Mouse (Mus musculus): ENCODE measurements around the gene Serinc2. TPM values are rescaled to one million over a fixed set of nuclear protein-coding genes. Genes with fewer than 3 reads are reported as not detected.

Gene Serinc2
- polyA plus RNA-seq, 1 experiment from 2014 or later = 50.9 TPM

- H3K4me3 ChIP-seq (ENCODE audit: low read depth, low read length) = no peak overlapping the region
- no peak overlapping the region for H3K9ac ChIP-seq (ENCODE audit: low read length)
- DNase-seq (ENCODE audit: low spot score, missing footprints) (no peak), ATAC-seq (ENCODE audit: low FRiP score) (no peak)
- H3K4me1 ChIP-seq (ENCODE audit: control insufficient read depth, insufficient read depth, low read length) = peaks cover 14% of the 10 kb centered on the region
- no peaks in the 10 kb centered on the region for H3K9me3 ChIP-seq (ENCODE audit: control insufficient read depth, low read length)
- no peak overlapping the region for H3K4me2 ChIP-seq
- no peak overlapping the region for H3K27ac ChIP-seq (ENCODE audit: low read depth, low read length)
- H3K27me3 ChIP-seq (ENCODE audit: control insufficient read depth, insufficient read depth, low read length) = peaks cover 30% of the 10 kb centered on the region
- no peaks in the 10 kb centered on the region for H3K36me3 ChIP-seq (ENCODE audit: control insufficient read depth, insufficient read depth, low read length)
- 30% methylated on average over 3 of the region's 3 CpGs for WGBS
These were observed 25.7 kb upstream of the Serinc2 start for GRCm38 (mm10) chr4:130304746-130305145.

- H3K9ac ChIP-seq (ENCODE audit: low read length) = no peak overlapping the region
- H3K36me3 ChIP-seq (ENCODE audit: control insufficient read depth, insufficient read depth, low read length) = no peaks in the 10 kb centered on the region
- H3K27ac ChIP-seq (ENCODE audit: low read depth, low read length) = no peak overlapping the region
- ATAC-seq (ENCODE audit: low FRiP score) (no peak), DNase-seq (ENCODE audit: low spot score, missing footprints) (no peak)
- H3K27me3 ChIP-seq (ENCODE audit: control insufficient read depth, insufficient read depth, low read length) = peaks cover 7% of the 10 kb centered on the region
- peaks cover under 1% of the 10 kb centered on the region; the same call in 1 of the 2 replicates for H3K4me1 ChIP-seq (ENCODE audit: control insufficient read depth, insufficient read depth, low read length)
- no peak overlapping the region for H3K4me2 ChIP-seq
- no peak overlapping the region for H3K4me3 ChIP-seq (ENCODE audit: low read depth, low read length)
- 46% methylated on average over 12 of the region's 12 CpGs for WGBS
- no peaks in the 10 kb centered on the region for H3K9me3 ChIP-seq (ENCODE audit: control insufficient read depth, low read length)
These were observed 23.4 kb upstream of the Serinc2 start for GRCm38 (mm10) chr4:130302285-130302870.

GRCm38 (mm10) chr4:130299629-130300018 is 20.6 kb upstream of the Serinc2 start:
- no peaks in the 10 kb centered on the region; the same call in 1 of the 2 replicates for H3K27me3 ChIP-seq (ENCODE audit: control insufficient read depth, insufficient read depth, low read length)
- H3K4me3 ChIP-seq (ENCODE audit: low read depth, low read length) = no peak overlapping the region
- H3K27ac ChIP-seq (ENCODE audit: low read depth, low read length) = no peak overlapping the region
- no peaks in the 10 kb centered on the region for H3K36me3 ChIP-seq (ENCODE audit: control insufficient read depth, insufficient read depth, low read length)
- H3K9me3 ChIP-seq (ENCODE audit: control insufficient read depth, low read length) = no peaks in the 10 kb centered on the region
- DNase-seq (ENCODE audit: low spot score, missing footprints) (no peak), ATAC-seq (ENCODE audit: low FRiP score) (no peak)
- no peak overlapping the region for H3K4me2 ChIP-seq
- H3K4me1 ChIP-seq (ENCODE audit: control insufficient read depth, insufficient read depth, low read length) = no peaks in the 10 kb centered on the region
- no peak overlapping the region for H3K9ac ChIP-seq (ENCODE audit: low read length)
- WGBS = 70% methylated on average over 8 of the region's 8 CpGs

GRCm38 (mm10) chr4:130298877-130299628 is 20.0 kb upstream of the Serinc2 start:
- no peaks in the 10 kb centered on the region for H3K9me3 ChIP-seq (ENCODE audit: control insufficient read depth, low read length)
- H3K4me2 ChIP-seq = no peak overlapping the region
- H3K27ac ChIP-seq (ENCODE audit: low read depth, low read length) = no peak overlapping the region
- no peak overlapping the region for H3K9ac ChIP-seq (ENCODE audit: low read length)
- no peak overlapping the region for H3K4me3 ChIP-seq (ENCODE audit: low read depth, low read length)
- DNase-seq (ENCODE audit: low spot score, missing footprints) (no peak), ATAC-seq (ENCODE audit: low FRiP score) (no peak)
- no peaks in the 10 kb centered on the region for H3K36me3 ChIP-seq (ENCODE audit: control insufficient read depth, insufficient read depth, low read length)
- 77% methylated on average over 11 of the region's 11 CpGs for WGBS
- H3K4me1 ChIP-seq (ENCODE audit: control insufficient read depth, insufficient read depth, low read length) = no peaks in the 10 kb centered on the region
- no peaks in the 10 kb centered on the region for H3K27me3 ChIP-seq (ENCODE audit: control insufficient read depth, insufficient read depth, low read length)

- H3K27me3 ChIP-seq (ENCODE audit: control insufficient read depth, insufficient read depth, low read length) = no peaks in the 10 kb centered on the region
- ATAC-seq (ENCODE audit: low FRiP score) (no peak), DNase-seq (ENCODE audit: low spot score, missing footprints) (peak; percentile 90)
- no peaks in the 10 kb centered on the region for H3K9me3 ChIP-seq (ENCODE audit: control insufficient read depth, low read length)
- no peaks in the 10 kb centered on the region for H3K4me1 ChIP-seq (ENCODE audit: control insufficient read depth, insufficient read depth, low read length)
- no peak overlapping the region for H3K4me3 ChIP-seq (ENCODE audit: low read depth, low read length)
- no peak overlapping the region for H3K27ac ChIP-seq (ENCODE audit: low read depth, low read length)
- no peak overlapping the region for H3K4me2 ChIP-seq
- H3K36me3 ChIP-seq (ENCODE audit: control insufficient read depth, insufficient read depth, low read length) = no peaks in the 10 kb centered on the region
- H3K9ac ChIP-seq (ENCODE audit: low read length) = no peak overlapping the region
- 23% methylated on average over 13 of the region's 13 CpGs for WGBS
These were observed 18.1 kb upstream of the Serinc2 start for GRCm38 (mm10) chr4:130297123-130297529.

GRCm38 (mm10) chr4:130296243-130296965 is 17.4 kb upstream of the Serinc2 start:
- ATAC-seq (ENCODE audit: low FRiP score) (no peak), DNase-seq (ENCODE audit: low spot score, missing footprints) (no peak)
- Histone ChIP-seq H3K4me1 (ENCODE audit: control insufficient read depth, insufficient read depth, low read length) (no peaks in the 10 kb centered on the region), H3K4me2 (no peak overlapping the region), H3K27me3 (ENCODE audit: control insufficient read depth, insufficient read depth, low read length) (no peaks in the 10 kb centered on the region), H3K9ac (ENCODE audit: low read length) (no peak overlapping the region), H3K36me3 (ENCODE audit: control insufficient read depth, insufficient read depth, low read length) (no peaks in the 10 kb centered on the region), H3K4me3 (ENCODE audit: low read depth, low read length) (no peak overlapping the region), H3K27ac (ENCODE audit: low read depth, low read length) (no peak overlapping the region), H3K9me3 (ENCODE audit: control insufficient read depth, low read length) (no peaks in the 10 kb centered on the region)
- WGBS = 88% methylated on average over 13 of the region's 13 CpGs

- Histone ChIP-seq H3K4me2 (no peak overlapping the region), H3K9ac (ENCODE audit: low read length) (no peak overlapping the region), H3K27me3 (ENCODE audit: control insufficient read depth, insufficient read depth, low read length) (no peaks in the 10 kb centered on the region), H3K4me1 (ENCODE audit: control insufficient read depth, insufficient read depth, low read length) (no peaks in the 10 kb centered on the region), H3K36me3 (ENCODE audit: control insufficient read depth, insufficient read depth, low read length) (no peaks in the 10 kb centered on the region), H3K4me3 (ENCODE audit: low read depth, low read length) (no peak overlapping the region), H3K27ac (ENCODE audit: low read depth, low read length) (no peak overlapping the region), H3K9me3 (ENCODE audit: control insufficient read depth, low read length) (no peaks in the 10 kb centered on the region)
- DNase-seq (ENCODE audit: low spot score, missing footprints) (no peak), ATAC-seq (ENCODE audit: low FRiP score) (no peak)
- WGBS = 61% methylated on average over 23 of the region's 23 CpGs
These were observed 16.2 kb upstream of the Serinc2 start for GRCm38 (mm10) chr4:130295047-130295745.

- 84% methylated on average over 8 of the region's 8 CpGs for WGBS
These were observed 15.5 kb upstream of the Serinc2 start for GRCm38 (mm10) chr4:130294513-130294912.

More at GRCm38 (mm10) chr4:130294513-130294912, 15.5 kb upstream of the Serinc2 start:
- no peaks in the 10 kb centered on the region for H3K27me3 ChIP-seq (ENCODE audit: control insufficient read depth, insufficient read depth, low read length)
- H3K4me2 ChIP-seq = no peak overlapping the region
- DNase-seq (ENCODE audit: low spot score, missing footprints) (no peak), ATAC-seq (ENCODE audit: low FRiP score) (no peak)
- no peaks in the 10 kb centered on the region for H3K9me3 ChIP-seq (ENCODE audit: control insufficient read depth, low read length)
- no peaks in the 10 kb centered on the region for H3K36me3 ChIP-seq (ENCODE audit: control insufficient read depth, insufficient read depth, low read length)
- H3K27ac ChIP-seq (ENCODE audit: low read depth, low read length) = no peak overlapping the region
- no peak overlapping the region for H3K9ac ChIP-seq (ENCODE audit: low read length)
- no peaks in the 10 kb centered on the region for H3K4me1 ChIP-seq (ENCODE audit: control insufficient read depth, insufficient read depth, low read length)
- H3K4me3 ChIP-seq (ENCODE audit: low read depth, low read length) = no peak overlapping the region
